Comparison of ENCODE assay signal across 12 mouse cellular contexts in the genomic region with DNA sequence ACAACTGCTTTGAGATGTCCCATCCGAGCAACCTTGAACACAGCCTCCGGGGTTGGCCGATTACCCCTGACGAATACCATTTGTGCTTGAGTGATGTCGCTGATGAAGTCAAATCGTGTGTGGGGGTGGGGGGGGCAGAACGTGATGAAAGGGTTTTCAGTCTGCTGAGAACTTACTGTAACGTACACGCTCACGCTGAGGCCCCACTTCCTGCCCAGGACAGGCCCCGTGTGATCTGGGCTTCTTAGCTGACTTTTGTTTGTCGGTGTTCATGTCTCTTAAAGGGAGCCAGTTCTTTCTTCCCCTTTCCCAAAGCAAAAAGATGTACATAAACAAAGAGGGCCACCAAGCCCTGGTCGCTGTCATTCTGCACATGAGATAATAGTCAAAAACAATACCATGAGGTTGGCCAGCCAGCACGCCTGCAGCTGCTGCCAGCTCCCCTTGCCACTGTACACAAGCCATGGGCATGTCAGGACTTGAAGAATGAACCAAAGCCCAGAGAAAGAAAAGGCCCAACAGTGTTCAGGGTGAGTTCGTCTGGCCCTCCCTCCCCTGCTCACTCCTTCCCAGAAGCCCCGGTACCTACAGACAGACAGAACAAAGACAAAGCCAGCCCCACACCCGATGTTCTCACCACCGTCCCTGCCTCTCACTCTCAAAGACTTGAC. TPM values are rescaled to one million over a fixed set of nuclear protein-coding genes. Genes with fewer than 3 reads are reported as not detected.
DNase-seq lines count a peak whose midpoint lies in the region; ATAC-seq and TF ChIP-seq lines count a peak whose summit lies in the region.
"Had no signal": no experiment of that assay in that cellular context is flagged by ENCODE, and none has a peak within 500 bp of the region (broad histone marks: within the 10 kb centered on the region; RNA-seq: fewer than 3 reads in every experiment).

No protein-coding gene starts in this region.

- no peaks in the 10 kb centered on the region for H3K27me3 ChIP-seq in liver, postnatal 0 days (ENCODE audit: insufficient read depth, low read length)
- H3K27me3 ChIP-seq in liver, embryonic 11.5 days (replicated peaks; ENCODE audit: control insufficient read depth, insufficient read depth, low read length): no peaks in the 10 kb centered on the region
- no peaks in the 10 kb centered on the region for H3K27me3 ChIP-seq in CH12.LX (replicated peaks)
- no peaks in the 10 kb centered on the region for H3K27me3 ChIP-seq in embryonic facial prominence, embryonic 11.5 days (ENCODE audit: control insufficient read depth, insufficient read depth, low read length)
- H3K27me3 ChIP-seq: Patski had no signal

- TF ChIP-seq POLR2A in CH12.LX (IDR thresholded peaks at IDR 0.05; ENCODE audit: low read depth, low read length): peak; percentile 50

- H3K4me3 ChIP-seq in liver, postnatal 0 days (ENCODE audit: low read depth, low read length): no peak overlapping the region
- no peak overlapping the region for H3K4me3 ChIP-seq in liver, embryonic 11.5 days (ENCODE audit: low read depth, low read length)
- H3K4me3 ChIP-seq in CH12.LX (replicated peaks in 1 of 3; ENCODE audit: low read depth in 2 of 3, low read length in 2 of 3, poor library complexity in 1 of 3): no peak overlapping the region
- no peak overlapping the region for H3K4me3 ChIP-seq in embryonic facial prominence, embryonic 11.5 days (ENCODE audit: low read depth, low read length)
- H3K4me3 ChIP-seq: gastrocnemius, adult 2 months had no signal

- dilution Hi-C loops in CH12.LX (cut with MboI; ENCODE audit: extremely low pct_ligation_motif_present, extremely low pct_unique_long_range_greater_than_20kb, low sequenced_read_pairs): no loop called here

- peaks cover 3% of the 10 kb centered on the region; the same call in 1 of the 2 replicates for H3K4me1 ChIP-seq in liver, postnatal 0 days (ENCODE audit: insufficient read depth)
- H3K4me1 ChIP-seq in liver, embryonic 11.5 days (replicated peaks; ENCODE audit: control insufficient read depth, insufficient read depth, low read length): no peaks in the 10 kb centered on the region
- peaks cover 16 to 20% of the 10 kb centered on the region in 2 experiments for H3K4me1 ChIP-seq in CH12.LX (ENCODE audit: control insufficient read depth in 1 of 2, insufficient read depth in 2 of 2)
- no peaks in the 10 kb centered on the region; the same call in 1 of the 2 replicates for H3K4me1 ChIP-seq in embryonic facial prominence, embryonic 11.5 days (ENCODE audit: control insufficient read depth, insufficient read depth, low read length)

- no peak for ATAC-seq in liver, postnatal 0 days
- ATAC-seq in liver, embryonic 11.5 days (replicated peaks; ENCODE audit: low FRiP score): no peak
- no peak for ATAC-seq in embryonic facial prominence, embryonic 11.5 days (replicated peaks; ENCODE audit: insufficient number of reproducible peaks, low FRiP score, low TSS enrichment, low read depth)
- ATAC-seq: Patski had no signal

- no peak for TF ChIP-seq RAD21 in CH12.LX (IDR thresholded peaks at IDR 0.05; ENCODE audit: low read depth, low read length)

- TF ChIP-seq CTCF in liver, postnatal 0 days (IDR thresholded peaks at IDR 0.05; ENCODE audit: low read depth): no peak
- no peak for TF ChIP-seq CTCF in CH12.LX (conservative IDR thresholded peaks at IDR 0.05 in 1 of 2, IDR thresholded peaks at IDR 0.05 in 1 of 2; ENCODE audit: low read depth in 2 of 2, low read length in 2 of 2)

- no peak overlapping the region for H3K4me2 ChIP-seq in liver, postnatal 0 days (ENCODE audit: low read depth, low read length)
- H3K4me2 ChIP-seq in liver, embryonic 11.5 days: no peak overlapping the region
- 0 out of 2 replicates have a peak overlapping the region, but pooled peaks have one; percentile 64 for H3K4me2 ChIP-seq in CH12.LX (ENCODE audit: insufficient read depth, low read depth, poor library complexity, severe bottlenecking)
- H3K4me2 ChIP-seq in embryonic facial prominence, embryonic 11.5 days (ENCODE audit: low read depth, low read length): no peak overlapping the region

- in situ Hi-C loops in CH12.LX (cut with MboI; ENCODE audit: low pct_ligation_motif_present, low pct_unique_long_range_greater_than_20kb, low sequenced_read_pairs): no loop called here

- DNase-seq in liver, postnatal 0 days: peak; percentile 19
- no peak for DNase-seq in liver, embryonic 11.5 days (ENCODE audit: low spot score)
- DNase-seq in CH12.LX (ENCODE audit: extremely low read depth): peak; percentile 57
- peak; percentile 41 for DNase-seq in embryonic facial prominence, embryonic 11.5 days (ENCODE audit: low spot score)
- DNase-seq in natural killer cell, adult 2 months (ENCODE audit: low spot score in 2 of 2): peak; percentile 27 to 39
- no peak for DNase-seq in right cerebral cortex, postnatal 36 days (ENCODE audit: low spot score in 2 of 2)
- no peak for DNase-seq in kidney, adult 9 months
- DNase-seq in heart, postnatal 25 days (ENCODE audit: low spot score): no peak
- DNase-seq: gastrocnemius, adult 2 months; kidney, postnatal 36 days; liver had no signal

- H3K9ac ChIP-seq in liver, postnatal 0 days (replicated peaks): no peak overlapping the region
- H3K9ac ChIP-seq in liver, embryonic 11.5 days (ENCODE audit: low read depth, low read length): no peak overlapping the region
- H3K9ac ChIP-seq in CH12.LX (ENCODE audit: insufficient read depth, low read depth): peak overlapping the region; percentile 12; the same call in 1 of the 2 replicates
- H3K9ac ChIP-seq in embryonic facial prominence, embryonic 11.5 days (replicated peaks; ENCODE audit: low read length): no peak overlapping the region

- 38% methylated on average over 18 of the region's 18 CpGs for WGBS in liver, postnatal 0 days (ENCODE audit: insufficient replicate concordance)
- WGBS in liver, embryonic 11.5 days: 52% methylated on average over 18 of the region's 18 CpGs
- 43% methylated on average over 18 of the region's 18 CpGs for WGBS in embryonic facial prominence, embryonic 11.5 days

- H3K36me3 ChIP-seq in liver, postnatal 0 days (replicated peaks; ENCODE audit: insufficient read depth, low read length): no peaks in the 10 kb centered on the region
- no peaks in the 10 kb centered on the region for H3K36me3 ChIP-seq in liver, embryonic 11.5 days (ENCODE audit: control insufficient read depth, insufficient read depth, low read length)
- peaks cover 0 to 3% of the 10 kb centered on the region in 2 experiments for H3K36me3 ChIP-seq in CH12.LX (replicated peaks in 1 of 2; ENCODE audit: control insufficient read depth in 1 of 2, insufficient read depth in 1 of 2, low read length in 1 of 2)
- no peaks in the 10 kb centered on the region for H3K36me3 ChIP-seq in embryonic facial prominence, embryonic 11.5 days (replicated peaks; ENCODE audit: control insufficient read depth, insufficient read depth, low read depth, low read length)

- no peak for TF ChIP-seq EP300 in liver, postnatal 0 days (IDR thresholded peaks at IDR 0.05; ENCODE audit: low read depth)
- no peak; the same call in 1 of the 2 replicates for TF ChIP-seq EP300 in CH12.LX (IDR thresholded peaks at IDR 0.05; ENCODE audit: low read length)

- no peaks in the 10 kb centered on the region for H3K9me3 ChIP-seq in liver, postnatal 0 days (ENCODE audit: low read length)
- no peaks in the 10 kb centered on the region for H3K9me3 ChIP-seq in liver, embryonic 11.5 days (ENCODE audit: control insufficient read depth, low read length)
- no peaks in the 10 kb centered on the region for H3K9me3 ChIP-seq in CH12.LX (replicated peaks; ENCODE audit: low read length)
- no peaks in the 10 kb centered on the region for H3K9me3 ChIP-seq in embryonic facial prominence, embryonic 11.5 days (replicated peaks; ENCODE audit: control insufficient read depth, low read length)

- intact Hi-C loops in heart, postnatal 25 days (cut with DNase I): no loop called here

- H3K79me2 ChIP-seq in CH12.LX (replicated peaks; ENCODE audit: control insufficient read depth, extremely low read depth, insufficient read depth, poor library complexity, severe bottlenecking): no peaks in the 10 kb centered on the region

- no peak overlapping the region for H3K27ac ChIP-seq in liver, postnatal 0 days (ENCODE audit: low read depth)
- H3K27ac ChIP-seq in liver, embryonic 11.5 days (ENCODE audit: low read depth, low read length): no peak overlapping the region
- peak overlapping the region; percentile 63 for H3K27ac ChIP-seq in CH12.LX (ENCODE audit: insufficient read depth, low read depth)
- H3K27ac ChIP-seq in embryonic facial prominence, embryonic 11.5 days (replicated peaks; ENCODE audit: low read depth, low read length): no peak overlapping the region
- H3K27ac ChIP-seq: gastrocnemius, adult 2 months had no signal

TF ChIP-seq in CH12.LX, 34 proteins besides CTCF, POLR2A, EP300 and RAD21 (continues in another document):
- no peak for TF ChIP-seq JUND (conservative IDR thresholded peaks at IDR 0.05; ENCODE audit: low read depth, low read length)
- peak; percentile 65 for TF ChIP-seq MXI1 (IDR thresholded peaks at IDR 0.05; ENCODE audit: low read depth, low read length)
- no peak for TF ChIP-seq PAX5 (IDR thresholded peaks at IDR 0.05; ENCODE audit: low read length)

RNA-seq across cellular contexts. Expression of gene Setd4, which starts 29.2 kb away (rescaled TPM):
- 6.0 and 6.3 TPM in 2 replicates for polyA plus RNA-seq in liver, postnatal 0 days (2015; fragmentation: Nextera tagmentation; extraction: Ambion mirVana)
- polyA plus RNA-seq in liver, embryonic 11.5 days (2014; fragmentation: Nextera tagmentation; extraction: Ambion mirVana): 11.1 and 13.4 TPM in 2 replicates
- total RNA-seq in CH12.LX (2012; rRNA removed): 20.2 and 21.8 TPM in 2 replicates
- 23.0 and 29.7 TPM in 2 replicates for total RNA-seq in CH12.LX (2014; rRNA removed)
- 24.6 and 32.6 TPM in 2 replicates for polyA plus RNA-seq in CH12.LX (2012; ENCODE audit: insufficient read length, low read depth)
- polyA plus RNA-seq in embryonic facial prominence, embryonic 11.5 days (2014; fragmentation: Nextera tagmentation; extraction: Ambion mirVana): 15.8 and 18.0 TPM in 2 replicates
- total RNA-seq in heart, postnatal 25 days (2021): 1 to 10 TPM; 1.5 TPM

RNA-seq across cellular contexts. Expression of gene Cbr1, which starts 31.0 kb away (rescaled TPM):
- polyA plus RNA-seq in liver, postnatal 0 days (2015; fragmentation: Nextera tagmentation; extraction: Ambion mirVana): 131 and 174 TPM in 2 replicates
- polyA plus RNA-seq in liver, embryonic 11.5 days (2014; fragmentation: Nextera tagmentation; extraction: Ambion mirVana): 44.3 and 49.3 TPM in 2 replicates
- total RNA-seq in CH12.LX (2012; rRNA removed): 8.1 and 8.9 TPM in 2 replicates
- 1.1 and 1.5 TPM in 2 replicates for total RNA-seq in CH12.LX (2014; rRNA removed)
- 1.6 and 1.7 TPM in 2 replicates for polyA plus RNA-seq in CH12.LX (2012; ENCODE audit: insufficient read length, low read depth)
- 133 and 139 TPM in 2 replicates for polyA plus RNA-seq in embryonic facial prominence, embryonic 11.5 days (2014; fragmentation: Nextera tagmentation; extraction: Ambion mirVana)
- 10 to 100 TPM; 26.1 to 27.5 TPM for total RNA-seq in heart, postnatal 25 days (2021)

RNA-seq across cellular contexts. Expression of gene Gm5678, which starts 53.2 kb away (rescaled TPM):
- not detected in 2 replicates for polyA plus RNA-seq in liver, postnatal 0 days (2015; fragmentation: Nextera tagmentation; extraction: Ambion mirVana)
- not detected in 2 replicates for polyA plus RNA-seq in liver, embryonic 11.5 days (2014; fragmentation: Nextera tagmentation; extraction: Ambion mirVana)
- total RNA-seq in CH12.LX (2012; rRNA removed) (not detected in 2 replicates), CH12.LX (2014; rRNA removed) (not detected in 2 replicates)
- polyA plus RNA-seq in CH12.LX (2012; ENCODE audit: insufficient read length, low read depth): not detected in 2 replicates
- not detected in 2 replicates for polyA plus RNA-seq in embryonic facial prominence, embryonic 11.5 days (2014; fragmentation: Nextera tagmentation; extraction: Ambion mirVana)
- total RNA-seq in heart, postnatal 25 days (2021): 1 to 10 TPM in 1 of 2 experiments, under 1 TPM in 1; 0.67 to 1.1 TPM

Comparison
In these comparisons a context has a peak if more than half of its experiments do, and no peak if none do; other contexts are left out.
1. DNase-seq: peak in liver, postnatal 0 days (single experiment), CH12.LX (single experiment), embryonic facial prominence, embryonic 11.5 days (single experiment) and natural killer cell, adult 2 months (2 of 2); none in liver, embryonic 11.5 days (single experiment), right cerebral cortex, postnatal 36 days (0 of 2), kidney, adult 9 months (single experiment) and heart, postnatal 25 days (single experiment).
2. RNA of gene Cbr1, which starts 31.0 kb away (polyA plus RNA-seq): 133 to 139 TPM in embryonic facial prominence, embryonic 11.5 days, 131 to 174 TPM in liver, postnatal 0 days and 44.3 to 49.3 TPM in liver, embryonic 11.5 days; 1.6 to 1.7 TPM in CH12.LX; every median in the first group is over 10 times any median in the second.